Mouse (Mus musculus) ovary, postnatal 14 days (tissue): Measurements from ENCODE around the gene Kiz.

Experiments used
- DNase-seq: peaks from one replicate; pipeline ENCODE4 v3.0.0; 2022; ENCODE audit warnings: low spot score

Kiz gene

DNA sequence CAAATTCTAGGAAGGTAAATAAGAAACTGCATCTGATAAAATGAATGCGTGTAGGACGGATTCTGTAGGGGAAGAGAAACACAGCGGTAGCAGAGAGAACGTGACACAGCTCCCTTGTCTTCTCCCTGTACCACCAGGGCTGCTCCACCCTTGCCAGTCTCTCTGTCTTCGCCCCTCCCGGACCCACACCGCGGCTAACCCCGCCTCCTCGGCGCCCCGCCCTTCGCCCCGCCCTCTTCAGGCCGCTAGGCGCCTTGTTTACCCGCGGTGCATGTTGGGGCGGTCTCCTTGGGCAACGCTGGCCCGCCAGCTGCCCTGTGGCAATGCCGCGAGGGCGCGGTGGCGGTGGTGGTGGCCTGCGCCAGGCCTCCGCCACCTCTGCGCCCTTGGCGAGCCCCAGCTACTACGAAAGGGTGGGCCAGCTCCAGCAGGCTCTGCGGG lies at the start of gene Kiz:
Gene Kiz, plus strand, starts transcription at position 266 of the 441 bp plus-strand sequence.
- peak; percentile 92 for DNase-seq

DNA sequence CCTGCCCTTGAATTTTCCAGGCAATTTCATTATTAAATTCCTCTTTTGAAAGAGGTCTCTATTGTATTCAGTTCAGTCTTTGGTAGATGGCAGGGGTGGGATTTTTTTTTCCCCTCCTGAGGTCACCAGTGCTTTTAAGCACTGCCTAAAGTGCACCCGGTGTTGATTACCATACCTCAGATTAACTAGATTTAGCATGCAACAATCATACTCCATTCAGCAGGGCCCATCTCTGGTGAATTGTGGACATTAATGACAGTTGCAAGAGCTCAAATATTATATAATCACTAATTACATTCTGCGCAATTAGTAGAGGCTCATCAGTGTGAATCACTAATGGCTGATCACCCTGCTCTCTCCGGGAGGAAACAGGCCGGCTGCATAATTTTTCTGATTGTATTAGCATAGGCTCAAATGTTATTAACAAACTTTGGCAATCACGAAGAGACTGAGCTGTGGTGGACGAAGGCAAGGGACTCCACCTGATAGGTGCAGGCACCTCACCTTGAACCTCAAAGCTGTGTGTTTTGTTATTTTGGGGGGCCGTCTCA lies 45.9 kb upstream of the Kiz start:
- no peak for DNase-seq

DNA sequence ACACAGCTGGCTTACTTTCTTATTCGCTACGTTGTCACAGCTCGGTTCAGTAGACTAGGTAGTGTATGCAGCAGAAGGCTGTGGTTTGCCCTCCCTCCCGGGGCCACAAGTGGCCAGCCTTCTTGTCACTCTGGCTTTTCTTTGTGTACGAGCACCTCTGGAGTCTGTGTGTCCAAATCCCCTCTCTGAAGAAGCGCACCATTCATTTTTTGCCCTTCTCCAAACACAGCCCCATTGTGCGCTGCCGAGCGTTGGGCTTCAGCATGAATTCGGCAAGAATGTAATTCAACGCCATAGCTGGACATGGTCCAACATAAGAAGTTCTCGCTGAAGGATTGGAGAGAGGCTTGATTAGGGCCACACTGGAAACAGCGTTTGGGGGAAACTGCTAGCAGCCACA lies 45.0 kb upstream of the Kiz start:
- DNase-seq, result no peak

DNA sequence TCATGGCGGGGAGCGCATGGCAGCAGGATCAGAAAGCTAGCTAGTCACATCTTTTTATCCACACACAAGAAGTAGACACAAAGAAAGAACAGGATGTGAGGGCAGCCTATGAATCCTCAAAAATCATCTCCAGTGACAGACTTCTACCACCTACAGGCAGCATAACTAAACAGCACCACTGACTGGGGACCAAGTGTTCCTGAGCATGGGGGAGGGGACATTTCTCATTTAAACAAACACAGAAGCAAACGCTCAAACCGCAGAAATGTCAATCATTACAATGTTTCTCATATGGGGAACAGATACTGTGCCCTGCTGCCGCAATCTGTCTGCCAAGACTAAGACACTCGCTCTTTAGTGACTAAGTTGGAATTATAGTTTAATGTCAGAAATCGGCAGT lies 40.7 kb upstream of the Kiz start:
- no peak for DNase-seq

DNA sequence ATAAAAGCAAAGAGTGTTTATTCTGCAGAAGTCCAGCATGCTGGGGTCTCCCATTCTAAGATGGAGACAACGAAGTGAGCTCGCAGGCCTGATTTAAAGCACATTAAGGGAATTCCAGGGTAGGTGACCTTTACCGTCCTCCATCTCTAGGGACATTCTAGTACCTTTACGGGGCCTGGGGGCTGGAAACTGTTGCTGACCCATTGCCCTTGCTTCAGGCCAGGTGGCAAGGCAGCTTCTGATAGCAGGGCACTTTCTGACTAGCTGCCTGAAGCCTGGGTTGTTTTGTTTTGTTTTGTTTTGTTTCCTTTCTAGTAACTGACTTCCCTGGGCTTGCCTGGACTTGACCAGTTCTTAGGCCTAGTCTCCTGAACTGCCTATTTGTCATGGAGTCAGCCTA lies 36.6 kb upstream of the Kiz start:
- no peak for DNase-seq

DNA sequence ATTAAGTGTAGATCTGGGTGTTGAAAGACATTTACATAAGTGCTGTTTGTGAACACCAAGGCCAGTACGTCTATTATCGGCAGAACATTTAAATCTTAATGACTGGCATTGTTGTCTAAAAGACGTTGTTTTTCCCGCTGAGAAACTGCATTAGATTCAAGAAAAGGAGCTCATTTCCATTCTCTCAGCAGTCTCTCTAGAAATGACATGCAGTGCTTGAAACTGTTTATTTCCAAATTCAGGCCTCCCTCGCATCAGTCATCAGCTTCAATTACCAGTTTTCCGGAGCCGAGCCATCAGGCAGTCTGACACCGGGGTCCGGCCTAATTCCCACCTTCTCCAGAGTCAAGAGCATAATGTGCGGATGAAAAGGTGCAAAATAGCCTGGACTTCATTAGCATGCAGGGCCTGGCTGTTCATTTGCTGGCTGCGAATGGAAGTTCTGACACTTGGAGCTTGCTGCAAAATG lies 32.1 kb upstream of the Kiz start:
- DNase-seq, result no peak

DNA sequence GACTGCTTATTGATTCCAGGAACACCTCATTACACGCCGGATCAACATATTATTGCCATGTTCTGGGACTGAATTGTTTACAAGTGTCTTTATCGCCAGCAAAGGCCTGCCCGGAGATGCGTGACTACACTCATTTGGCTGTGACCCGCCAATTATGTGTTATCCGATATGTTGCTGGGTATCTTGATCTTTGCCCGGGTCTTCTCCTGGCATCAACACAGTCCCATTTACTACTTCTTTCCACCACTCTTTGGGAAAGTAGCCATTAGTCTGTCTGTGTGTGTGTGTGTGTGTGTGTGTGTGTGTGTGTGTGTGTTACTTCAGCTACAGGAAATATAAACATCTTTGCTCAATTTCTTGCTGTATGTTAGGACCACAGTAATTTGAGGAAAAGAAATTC lies 31.6 kb upstream of the Kiz start:
- no peak for DNase-seq

DNA sequence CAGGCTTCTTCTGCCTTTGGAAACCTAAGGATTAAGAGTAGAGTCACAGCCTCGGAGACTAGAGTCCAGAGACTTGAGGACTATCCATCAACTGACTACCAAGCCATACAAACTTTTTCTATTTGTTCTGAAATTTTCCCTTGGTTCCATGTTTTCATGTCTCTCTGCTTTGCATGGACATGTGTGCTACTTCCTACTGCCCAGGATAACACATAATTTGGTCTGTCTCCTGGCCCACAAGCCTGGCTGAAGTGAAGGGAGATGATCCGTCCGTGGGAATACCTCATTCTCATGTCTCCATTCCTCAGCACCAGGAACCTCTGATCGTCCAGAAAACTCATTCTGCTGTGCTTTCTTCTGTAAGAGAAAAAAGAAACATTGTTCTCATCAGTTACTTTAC lies 27.7 kb upstream of the Kiz start:
- no peak for DNase-seq

DNA sequence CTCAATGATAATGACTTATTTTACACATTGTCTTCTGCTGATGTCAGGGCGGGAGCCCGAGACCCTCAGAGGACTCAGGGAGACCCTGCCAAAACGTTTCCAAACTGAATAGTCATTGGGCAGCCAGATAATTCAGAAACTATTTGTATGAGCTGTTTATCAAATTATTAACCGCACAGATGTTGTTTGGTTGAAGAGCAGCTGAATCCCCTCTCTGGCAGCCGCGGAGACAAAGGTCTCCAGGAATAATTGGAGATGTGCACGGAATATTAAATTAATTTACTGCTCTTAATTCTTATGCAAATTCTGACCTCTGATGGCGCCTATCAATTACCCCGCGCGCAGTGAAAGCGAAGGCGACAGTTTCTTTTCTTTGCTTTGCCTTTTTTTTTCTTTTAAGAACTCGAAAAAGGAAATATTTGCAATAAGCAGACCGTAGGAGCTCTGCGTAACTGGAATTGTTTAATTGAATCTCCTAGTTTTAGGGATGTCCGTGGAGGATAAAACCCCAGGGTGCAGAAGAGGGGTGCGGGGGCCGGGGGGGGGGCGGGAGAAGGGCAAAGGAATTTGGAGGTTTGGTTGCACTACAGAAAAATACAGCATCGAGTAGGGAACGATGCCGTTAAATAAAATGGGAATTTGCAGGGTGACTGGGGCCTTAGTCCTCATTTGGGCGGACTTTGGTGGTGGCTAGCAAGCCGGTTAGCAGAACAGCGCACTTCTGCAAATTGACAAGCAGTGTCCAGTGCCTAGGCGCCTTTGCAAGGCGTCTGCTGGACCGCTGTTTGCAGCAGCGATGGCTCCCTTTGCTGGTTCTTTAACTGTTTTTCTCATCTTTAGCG lies 22.2 kb upstream of the Kiz start:
- no peak for DNase-seq

DNA sequence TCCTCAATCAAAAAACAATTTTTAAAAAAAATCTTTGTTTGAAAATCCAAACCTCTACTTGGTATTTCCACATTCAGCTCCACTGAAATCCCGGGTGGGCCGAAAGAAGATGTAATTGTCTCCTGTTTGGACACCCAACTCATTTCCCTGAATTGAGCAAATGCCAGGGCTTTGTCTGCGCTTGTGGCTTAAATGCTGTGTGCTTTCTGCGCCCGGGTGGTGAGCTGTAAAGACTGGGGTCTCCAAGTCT lies 21.7 kb upstream of the Kiz start:
- DNase-seq, result no peak

DNA sequence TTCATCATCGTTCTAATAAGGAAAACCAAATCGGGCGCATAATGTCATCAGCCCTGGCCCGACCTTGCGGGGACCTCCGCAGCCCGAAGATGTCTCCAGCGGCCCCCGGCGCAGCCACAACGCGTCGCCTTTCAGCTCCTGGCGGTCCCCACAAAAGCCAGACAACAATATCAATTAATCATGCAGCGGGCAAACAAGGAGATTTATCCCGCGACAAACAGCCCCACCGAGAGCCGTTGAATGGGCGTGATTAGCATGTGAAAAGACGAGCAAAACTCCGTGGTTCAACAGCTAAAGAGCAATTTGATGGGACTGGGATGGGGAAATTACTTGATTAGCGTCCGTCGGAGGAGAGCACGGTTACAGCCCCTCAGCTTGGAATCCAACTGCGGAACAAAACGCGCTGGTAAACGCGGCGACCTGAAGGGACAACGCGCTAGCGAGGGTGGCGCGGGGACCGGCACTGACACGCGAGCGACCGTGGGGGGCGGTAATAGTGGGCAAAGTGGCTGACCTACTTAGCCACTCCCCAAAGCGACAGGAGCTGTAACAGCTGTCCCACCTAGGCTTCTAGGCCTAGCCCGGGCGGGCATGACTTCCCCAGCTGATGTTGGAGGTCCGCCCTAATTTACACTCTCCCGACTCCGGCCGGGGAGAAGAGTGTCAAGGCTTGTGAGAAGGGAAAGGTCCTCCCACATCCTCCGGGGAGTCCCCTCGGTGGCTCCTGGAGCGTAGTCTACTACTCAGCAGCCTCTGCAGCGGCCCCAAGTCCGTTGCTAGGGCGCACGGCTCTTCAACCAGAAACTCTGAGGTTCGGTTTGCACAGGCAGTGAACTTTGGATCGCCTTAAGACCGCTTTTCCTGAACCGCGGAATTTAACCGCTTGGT lies 21.1 kb upstream of the Kiz start:
- no peak for DNase-seq

DNA sequence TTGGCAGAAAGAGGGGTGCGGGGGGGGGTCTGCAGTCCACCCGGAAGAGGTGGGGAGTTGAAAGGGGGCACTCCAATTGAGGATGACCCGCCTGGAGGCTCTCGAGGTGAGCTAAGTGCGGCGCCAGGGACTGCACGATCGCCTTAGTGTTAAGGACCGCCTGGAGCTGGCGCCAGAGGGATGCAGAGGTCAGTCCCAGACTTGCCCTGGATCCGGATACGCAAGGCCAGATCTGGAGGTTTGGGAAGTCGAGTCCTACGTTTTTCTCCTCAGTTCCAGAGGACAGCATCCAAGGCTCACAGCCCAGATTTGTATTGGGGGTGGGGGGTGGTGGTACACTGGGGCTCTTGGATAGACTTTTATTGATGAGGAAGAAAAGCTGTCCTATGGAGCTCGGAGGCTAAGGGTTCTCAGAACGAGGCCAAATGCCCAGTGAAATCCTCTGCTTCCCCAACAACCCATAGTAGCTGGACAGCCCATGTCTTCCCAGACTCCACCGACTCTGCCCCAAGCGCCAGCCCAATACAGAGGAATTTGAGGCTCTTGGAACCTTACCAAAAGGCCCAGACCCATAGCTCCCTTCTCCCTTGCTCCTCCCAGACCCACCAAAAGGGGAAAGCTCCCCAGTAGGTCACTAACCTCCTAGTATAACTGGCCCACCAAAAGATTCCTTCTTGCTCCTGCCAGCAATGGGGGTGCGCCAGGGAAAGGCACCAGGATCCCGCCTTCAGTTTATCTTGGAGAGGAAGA lies 20.2 kb upstream of the Kiz start:
- DNase-seq, result no peak

DNA sequence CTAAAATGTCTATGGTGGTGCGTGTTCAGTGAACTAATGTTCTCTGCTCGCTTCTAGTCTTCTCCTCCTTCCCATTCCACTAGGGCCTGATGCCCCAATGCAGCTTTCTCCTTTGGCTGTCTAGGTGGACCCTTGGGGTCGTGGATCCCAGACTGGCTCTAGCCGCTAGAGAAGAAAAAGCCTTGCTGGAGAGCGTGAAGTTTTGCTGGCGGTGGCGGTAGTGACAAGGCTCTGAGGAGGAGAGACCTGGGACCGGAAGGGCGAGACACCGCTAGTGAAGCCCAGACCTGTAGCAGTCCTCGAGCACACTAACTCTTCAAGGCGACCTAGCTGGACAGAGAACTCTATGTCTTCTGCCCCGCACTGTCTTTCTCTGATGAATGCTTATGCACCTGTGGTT lies 19.4 kb upstream of the Kiz start:
- no peak for DNase-seq

DNA sequence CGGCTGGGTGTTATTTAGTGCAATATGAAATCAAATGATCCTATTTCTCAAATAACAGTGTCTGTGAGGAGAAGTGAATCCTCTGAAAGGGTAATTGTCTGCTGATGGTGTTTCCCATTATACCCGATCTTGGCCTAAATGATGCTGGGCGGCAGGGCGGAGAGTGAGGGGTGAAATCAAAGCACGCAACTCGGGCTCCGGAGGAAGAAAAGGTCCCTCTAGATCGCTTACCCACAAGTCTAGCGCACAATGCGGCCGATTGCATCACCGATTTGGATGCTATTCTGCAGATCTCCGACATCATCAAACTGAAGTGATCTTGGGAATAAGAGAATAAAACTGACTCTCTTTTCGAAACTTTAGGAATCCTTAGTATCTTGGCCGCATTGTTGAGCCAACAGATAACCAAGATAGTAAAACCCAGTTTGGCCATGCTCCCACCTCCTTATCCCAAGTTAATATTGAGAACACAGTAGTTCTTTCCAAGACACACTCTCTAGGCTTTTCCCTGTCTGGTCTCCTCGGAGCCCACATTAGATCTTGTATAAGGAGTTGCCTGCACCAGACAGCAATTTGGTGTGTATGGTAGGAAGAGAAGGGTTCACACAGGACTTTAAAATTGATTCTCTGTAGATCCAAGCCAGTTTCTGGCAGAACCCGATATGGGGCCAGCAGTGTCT lies 18.7 kb upstream of the Kiz start:
- DNase-seq, result no peak

DNA sequence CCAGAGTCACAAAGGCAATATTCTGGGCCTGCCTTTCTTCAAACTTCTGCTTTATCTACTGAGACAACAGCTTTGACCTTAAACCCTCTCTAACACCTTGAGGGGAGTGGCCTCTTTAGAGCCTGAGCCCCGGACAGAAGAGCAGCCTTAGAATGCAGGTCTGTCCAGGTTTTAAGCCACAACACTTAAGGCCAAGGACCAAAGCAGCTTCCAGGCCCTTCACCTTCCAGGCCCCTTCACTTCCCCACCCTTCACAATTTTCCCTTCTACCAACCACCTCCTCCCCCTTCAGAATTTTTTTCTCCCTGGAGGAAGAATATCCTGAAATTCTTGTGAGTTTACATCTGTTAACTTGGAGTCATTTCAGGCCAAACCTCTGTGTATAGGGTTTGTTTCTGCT lies 18.0 kb upstream of the Kiz start:
- DNase-seq, result no peak

DNA sequence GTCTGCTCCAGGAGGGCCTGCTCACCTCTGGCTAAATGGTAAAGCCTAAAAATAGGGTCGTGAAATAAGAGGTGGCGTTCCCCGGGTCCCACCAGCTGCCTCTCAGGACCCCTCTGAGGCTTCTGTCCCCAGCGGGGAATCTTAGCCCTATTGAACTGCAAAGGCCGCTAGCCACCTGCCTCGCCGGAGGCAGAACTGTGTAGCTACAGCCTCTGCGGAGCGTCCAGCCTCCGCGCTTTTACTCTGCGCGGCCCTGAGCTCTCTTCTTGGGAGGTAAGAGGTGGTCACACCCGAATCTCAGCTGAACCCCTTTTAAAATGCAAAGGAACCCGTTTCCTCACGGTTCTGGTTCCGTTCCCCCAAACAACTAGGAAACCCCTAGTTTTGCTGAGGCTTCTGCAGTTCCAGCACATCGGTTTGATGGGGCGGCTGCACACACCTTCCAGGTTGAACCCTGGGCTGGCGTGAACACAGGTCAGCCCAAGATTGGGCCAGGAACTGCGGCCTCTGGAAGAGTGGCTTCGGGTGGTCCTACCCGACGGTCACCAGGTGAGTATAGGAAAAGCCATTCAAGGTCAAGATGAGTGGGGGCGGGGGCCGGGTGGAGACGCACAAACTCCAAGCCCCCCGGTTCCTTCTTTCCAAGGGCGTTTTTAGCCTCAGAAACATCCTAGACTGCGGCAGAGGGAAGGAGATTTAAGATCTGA lies 16.9 kb upstream of the Kiz start:
- no peak for DNase-seq

DNA sequence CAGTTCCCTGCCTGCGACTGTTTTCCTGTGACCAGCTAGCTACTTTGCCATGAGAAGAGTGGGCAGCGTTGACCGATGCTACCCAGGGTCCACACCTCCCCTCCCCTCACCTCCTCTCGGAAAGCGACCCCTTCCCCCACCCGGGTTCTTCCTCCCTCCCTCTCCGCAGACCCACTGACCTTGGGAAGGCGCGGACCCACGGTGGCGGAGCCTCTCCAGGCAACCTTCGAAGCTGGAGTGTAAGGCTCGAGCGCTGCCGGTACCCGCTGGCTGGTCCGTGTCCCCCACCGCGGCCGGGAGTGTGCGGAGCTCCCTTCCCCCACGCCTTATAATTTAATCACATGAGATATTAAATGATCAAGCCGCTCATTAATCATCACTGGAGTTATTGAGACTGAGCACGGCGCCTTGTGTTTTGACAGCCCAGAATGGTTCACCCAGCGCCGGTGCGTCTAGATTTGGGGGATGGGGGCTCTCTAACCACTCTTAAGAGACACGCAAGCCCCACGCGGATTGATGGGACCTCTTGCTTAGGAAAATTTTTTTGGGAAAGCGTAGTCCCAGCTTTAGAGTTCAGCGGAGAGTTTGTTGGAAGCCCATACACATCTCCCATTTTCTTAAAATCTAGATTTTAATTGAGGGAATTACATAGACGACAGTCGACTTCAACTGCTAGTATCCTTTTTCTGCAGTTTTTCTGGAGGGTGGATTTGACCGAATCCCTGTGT lies 16.2 kb upstream of the Kiz start:
- no peak for DNase-seq

DNA sequence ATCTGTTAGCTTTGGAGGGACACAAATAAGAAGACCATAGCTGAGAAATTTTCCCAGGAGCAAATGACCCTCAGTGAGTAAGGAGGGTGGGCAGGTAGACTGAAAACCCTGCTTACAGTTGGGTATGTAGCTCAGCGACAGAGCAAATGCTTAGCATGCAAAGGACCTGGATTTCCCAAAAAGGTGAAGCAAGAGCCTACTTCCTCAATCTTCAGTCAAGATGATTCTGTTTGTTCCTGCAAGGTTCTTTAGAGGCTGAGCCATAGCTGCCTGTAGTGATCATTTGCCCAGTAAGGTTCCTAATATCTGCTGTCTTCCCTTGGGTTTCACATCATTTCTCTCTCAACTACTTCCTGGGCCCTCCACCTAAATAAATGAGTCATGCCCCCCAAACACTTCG lies 7.8 kb upstream of the Kiz start:
- no peak for DNase-seq

DNA sequence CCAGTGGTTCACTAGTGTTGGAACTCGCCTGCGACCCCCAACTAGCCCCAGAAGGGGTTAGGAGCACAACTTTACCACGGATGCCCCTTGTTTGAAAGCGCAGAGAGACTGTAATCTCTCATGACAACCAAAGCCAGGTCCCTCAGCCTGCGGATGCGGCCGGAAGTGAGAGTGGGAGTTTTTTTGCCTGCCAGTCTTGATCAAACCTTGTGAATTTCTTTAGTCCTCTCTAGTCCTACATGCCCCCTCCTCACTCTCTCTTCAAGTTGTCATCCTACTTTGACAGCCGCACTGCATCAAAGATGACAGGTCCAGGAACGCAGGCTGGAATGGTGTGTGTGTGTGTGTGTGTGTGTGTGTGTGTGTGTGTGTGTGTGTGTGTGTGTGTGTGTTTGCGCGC lies 456 bp downstream of the Kiz start:
- no peak for DNase-seq

DNA sequence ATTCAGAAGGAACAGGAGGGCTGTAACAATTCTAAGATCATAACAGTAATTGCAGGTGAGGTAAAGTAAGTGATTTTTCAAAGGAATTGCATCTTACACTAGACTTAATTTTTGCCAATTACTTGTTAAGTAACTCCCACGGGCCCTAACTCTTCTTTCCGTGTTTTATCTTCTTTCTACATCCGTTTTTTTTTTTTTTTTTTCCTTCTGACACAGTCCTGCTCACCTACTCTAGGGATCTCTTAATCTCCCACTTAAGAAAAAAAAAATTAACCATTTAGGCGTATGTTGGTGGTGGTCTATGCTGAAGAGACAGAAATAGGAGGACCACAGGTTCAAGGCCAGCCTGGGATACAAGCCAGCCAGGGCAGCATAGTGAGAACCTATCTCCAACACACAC lies 1.2 kb downstream of the Kiz start:
- no peak for DNase-seq

DNA sequence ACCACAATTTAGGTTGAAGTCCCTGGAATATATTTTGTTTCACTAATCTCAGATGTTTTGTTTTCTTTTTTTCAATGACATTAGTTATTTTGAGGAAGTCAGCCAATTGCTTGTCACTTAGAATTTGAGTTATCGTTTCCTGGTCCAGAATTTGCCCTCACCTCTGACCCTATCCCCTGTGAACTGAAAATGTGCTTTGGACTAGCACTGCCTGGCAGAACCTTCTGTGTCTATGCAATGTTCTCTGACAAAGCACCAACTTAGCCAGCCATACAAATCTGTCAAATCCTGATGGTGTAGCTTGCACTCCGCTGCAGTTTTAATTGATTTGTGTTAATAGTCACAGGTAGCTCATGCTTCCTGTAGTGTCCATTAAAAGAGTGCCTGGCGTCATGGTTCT lies 10.1 kb downstream of the Kiz start:
- no peak for DNase-seq
